8 mouse cellular contexts compared by ENCODE assay signal in the genomic region with DNA sequence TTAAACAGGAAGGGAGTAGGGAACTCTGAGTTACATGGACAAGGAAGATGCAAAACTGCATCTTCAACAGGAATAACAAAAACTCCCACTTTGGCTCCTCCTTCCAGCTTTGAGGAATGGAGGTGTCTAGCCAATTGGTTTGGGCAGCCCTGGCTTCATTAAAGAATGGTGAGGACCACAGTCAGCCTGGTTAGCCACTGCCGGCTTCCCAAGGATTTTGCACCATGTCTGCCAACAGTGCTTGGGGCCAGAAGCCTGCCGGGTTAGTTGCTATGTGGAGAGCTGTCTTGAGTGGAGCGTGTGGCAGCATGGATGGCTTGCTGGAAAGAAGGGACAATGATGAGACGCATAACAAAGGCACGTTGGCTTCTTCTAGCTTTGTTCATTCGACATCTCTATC.
A peak's percentile ranks its signal among the peaks of the same experiment; 100 is the strongest.
DNase-seq lines count a peak whose midpoint lies in the region; ATAC-seq and TF ChIP-seq lines count a peak whose summit lies in the region.

No protein-coding gene starts in this region.

- TF ChIP-seq EP300 in heart, postnatal 0 days (IDR thresholded peaks at IDR 0.05; ENCODE audit: low read depth): no peak
- TF ChIP-seq EP300 in liver, postnatal 0 days (IDR thresholded peaks at IDR 0.05; ENCODE audit: low read depth): no peak

- no peak for TF ChIP-seq CTCF in lung, embryonic 14.5 days (IDR thresholded peaks at IDR 0.05; ENCODE audit: low read depth)
- TF ChIP-seq CTCF in heart, postnatal 0 days (IDR thresholded peaks at IDR 0.05; ENCODE audit: low read depth): no peak
- TF ChIP-seq CTCF in liver, postnatal 0 days (IDR thresholded peaks at IDR 0.05; ENCODE audit: low read depth): no peak

- no peaks in the 10 kb centered on the region for H3K9me3 ChIP-seq in lung, embryonic 14.5 days (ENCODE audit: low read depth, low read length)
- H3K9me3 ChIP-seq in heart, postnatal 0 days (replicated peaks; ENCODE audit: control insufficient read depth, low read length): no peaks in the 10 kb centered on the region
- no peaks in the 10 kb centered on the region for H3K9me3 ChIP-seq in neural tube, embryonic 13.5 days
- no peaks in the 10 kb centered on the region for H3K9me3 ChIP-seq in liver, postnatal 0 days (ENCODE audit: low read length)

- peak overlapping the region; percentile 54; the same call in 1 of the 2 replicates for H3K27ac ChIP-seq in lung, embryonic 14.5 days (ENCODE audit: low read depth)
- H3K27ac ChIP-seq in heart, postnatal 0 days (ENCODE audit: low read depth): peak overlapping the region; percentile 57; the same call in 1 of the 2 replicates
- peak overlapping the region; percentile 68 for H3K27ac ChIP-seq in neural tube, embryonic 13.5 days (replicated peaks)
- H3K27ac ChIP-seq in liver, postnatal 0 days (ENCODE audit: low read depth): no peak overlapping the region

- ATAC-seq in lung, embryonic 14.5 days (ENCODE audit: insufficient read depth): no peak
- peak; percentile 24; the same call in 1 of the 2 replicates for ATAC-seq in heart, postnatal 0 days (ENCODE audit: insufficient read depth, low read depth)
- peak; percentile 46; the same call in 1 of the 2 replicates for ATAC-seq in neural tube, embryonic 13.5 days (ENCODE audit: low read depth)
- no peak for ATAC-seq in liver, postnatal 0 days

- H3K36me3 ChIP-seq in lung, embryonic 14.5 days (ENCODE audit: insufficient read depth): no peaks in the 10 kb centered on the region
- H3K36me3 ChIP-seq in heart, postnatal 0 days (replicated peaks; ENCODE audit: control insufficient read depth, insufficient read depth, low read length): no peaks in the 10 kb centered on the region
- no peaks in the 10 kb centered on the region for H3K36me3 ChIP-seq in neural tube, embryonic 13.5 days
- no peaks in the 10 kb centered on the region for H3K36me3 ChIP-seq in liver, postnatal 0 days (replicated peaks; ENCODE audit: insufficient read depth, low read length)

- 33% methylated on average over 6 of the region's 6 CpGs for WGBS in lung, embryonic 14.5 days
- WGBS in heart, postnatal 0 days: 29% methylated on average over 6 of the region's 6 CpGs
- 37% methylated on average over 6 of the region's 6 CpGs for WGBS in neural tube, embryonic 13.5 days
- WGBS in liver, postnatal 0 days (ENCODE audit: insufficient replicate concordance): 71% methylated on average over 6 of the region's 6 CpGs

- peak; percentile 37 to 75 for DNase-seq in adrenal gland, adult (ENCODE audit: inconsistent age in 2 of 2, low spot score in 1 of 2)
- no peak for DNase-seq in adrenal gland, postnatal 25 days
- no peak for DNase-seq in lung, embryonic 14.5 days
- DNase-seq in lung, postnatal 25 days (ENCODE audit: low spot score): no peak
- no peak for DNase-seq in heart, postnatal 0 days (ENCODE audit: low spot score)
- DNase-seq in liver, postnatal 0 days: no peak
- DNase-seq in layer of hippocampus, adult 9-11 months: no peak

- no peaks in the 10 kb centered on the region for H3K27me3 ChIP-seq in lung, embryonic 14.5 days (ENCODE audit: insufficient read depth, low read length)
- no peaks in the 10 kb centered on the region for H3K27me3 ChIP-seq in heart, postnatal 0 days (ENCODE audit: control insufficient read depth, insufficient read depth, low read length)
- no peaks in the 10 kb centered on the region for H3K27me3 ChIP-seq in neural tube, embryonic 13.5 days
- no peaks in the 10 kb centered on the region for H3K27me3 ChIP-seq in liver, postnatal 0 days (ENCODE audit: insufficient read depth, low read length)

- no peak overlapping the region for H3K4me2 ChIP-seq in lung, embryonic 14.5 days
- H3K4me2 ChIP-seq in heart, postnatal 0 days (ENCODE audit: low read depth, low read length): peak overlapping the region; percentile 35; the same call in 1 of the 2 replicates
- H3K4me2 ChIP-seq in neural tube, embryonic 13.5 days: 0 out of 2 replicates have a peak overlapping the region, but pooled peaks have one; percentile 14
- no peak overlapping the region for H3K4me2 ChIP-seq in liver, postnatal 0 days (ENCODE audit: low read depth, low read length)

- peaks cover 17% of the 10 kb centered on the region for H3K4me1 ChIP-seq in lung, embryonic 14.5 days (ENCODE audit: insufficient read depth)
- H3K4me1 ChIP-seq in heart, postnatal 0 days (ENCODE audit: control insufficient read depth, insufficient read depth): peaks cover 41% of the 10 kb centered on the region
- peaks cover 58% of the 10 kb centered on the region for H3K4me1 ChIP-seq in neural tube, embryonic 13.5 days (replicated peaks)
- no peaks in the 10 kb centered on the region for H3K4me1 ChIP-seq in liver, postnatal 0 days (ENCODE audit: insufficient read depth)

- no peak overlapping the region for H3K4me3 ChIP-seq in lung, embryonic 14.5 days (ENCODE audit: low read depth, low read length)
- no peak overlapping the region for H3K4me3 ChIP-seq in heart, postnatal 0 days (ENCODE audit: low read depth, low read length)
- no peak overlapping the region for H3K4me3 ChIP-seq in neural tube, embryonic 13.5 days
- H3K4me3 ChIP-seq in liver, postnatal 0 days (ENCODE audit: low read depth, low read length): no peak overlapping the region

- H3K9ac ChIP-seq in lung, embryonic 14.5 days: no peak overlapping the region
- no peak overlapping the region for H3K9ac ChIP-seq in heart, postnatal 0 days (replicated peaks; ENCODE audit: low read depth, low read length)
- H3K9ac ChIP-seq in neural tube, embryonic 13.5 days: no peak overlapping the region
- no peak overlapping the region for H3K9ac ChIP-seq in liver, postnatal 0 days (replicated peaks)

Comparison
In these comparisons a context has a peak if more than half of its experiments do, and no peak if none do; other contexts are left out.
1. DNase-seq: peak in adrenal gland, adult (2 of 2); none in adrenal gland, postnatal 25 days (single experiment), lung, embryonic 14.5 days (single experiment), lung, postnatal 25 days (single experiment), heart, postnatal 0 days (single experiment), liver, postnatal 0 days (single experiment) and layer of hippocampus, adult 9-11 months (single experiment).
2. ATAC-seq: peak in heart, postnatal 0 days (single experiment) and neural tube, embryonic 13.5 days (single experiment); none in lung, embryonic 14.5 days (single experiment) and liver, postnatal 0 days (single experiment).
3. H3K4me2 ChIP-seq: peak in heart, postnatal 0 days (single experiment) and neural tube, embryonic 13.5 days (single experiment); none in lung, embryonic 14.5 days (single experiment) and liver, postnatal 0 days (single experiment).